Mouse (Mus musculus): ENCODE data around the gene Eif2b3.
A peak's percentile ranks its signal among the peaks of the same experiment; 100 is the strongest.

- TF ChIP-seq CTCF (IDR thresholded peaks at IDR 0.05; ENCODE audit: low read depth) (peak; percentile 36), EP300 (optimal IDR thresholded peaks at IDR 0.05) (no peak)
Observed at GRCm38 (mm10) chr4:117017738-117018137, 1.5 kb upstream of the Eif2b3 start.
